Mouse (Mus musculus) MEL (cell line): ENCODE measurements at regions not wholly inside any gene's neighbourhood (a gene's known extent, or its start where the extent isn't known, plus 50 kb on each side); places are given as distances from the start of the nearest gene placed in this dataset.
"Not testable (repeated sequence)": the region's sequence is repeated elsewhere in the genome, so short reads cannot be mapped to it uniquely, and the experiment has no call there.

ENCODE experiments used
- DNase-seq: peaks from one replicate; pipeline ENCODE4 v3.0.0; 2011; ENCODE audit warnings: low read depth, low spot score
- H3K27ac ChIP-seq: 2 replicates; pipeline ENCODE4 v1.5.1; 2012; ENCODE audit warnings: low read depth, mild to moderate bottlenecking, control low read depth, low read length, moderate library complexity; ENCODE audit not compliant: control insufficient read depth
- H3K27me3 ChIP-seq, 2 experiments: fragments of 150-350 bp in 1 of 2; sonication (generic) in 1 of 2; 2 replicates each; pipeline ENCODE4 v1.6.1; 2012; ENCODE audit warnings: low read length in 2 of 2, mild to moderate bottlenecking in 2 of 2, improper control_type of control experiment in 1 of 2, moderate library complexity in 1 of 2; ENCODE audit not compliant: insufficient read depth in 2 of 2, control insufficient read depth in 1 of 2
- H3K36me3 ChIP-seq, 2 experiments: 2 replicates each; pipeline ENCODE4 v1.6.1; 2012 to 2014; ENCODE audit warnings: low read length in 2 of 2, improper control_type of control experiment in 1 of 2, inconsistent platforms in 1 of 2, mild to moderate bottlenecking in 1 of 2; ENCODE audit not compliant: insufficient read depth in 2 of 2, control insufficient read depth in 1 of 2
- H3K4me1 ChIP-seq, 2 experiments: fragments of 150-350 bp in 1 of 2; sonication (generic) in 1 of 2; 2 replicates each; pipeline ENCODE4 v1.6.1; 2012; ENCODE audit warnings: low read length in 2 of 2, improper control_type of control experiment in 1 of 2, mild to moderate bottlenecking in 1 of 2; ENCODE audit not compliant: insufficient read depth in 2 of 2, control insufficient read depth in 1 of 2
- H3K4me3 ChIP-seq, 2 experiments: fragments of 150-350 bp in 1 of 2; sonication (generic) in 1 of 2; 2 replicates each; pipeline ENCODE4 v1.5.1; 2012; ENCODE audit warnings: low read depth in 2 of 2, low read length in 2 of 2, mild to moderate bottlenecking in 2 of 2, moderate library complexity in 2 of 2, control low read depth in 1 of 2, improper control_type of control experiment in 1 of 2; ENCODE audit not compliant: control insufficient read depth in 1 of 2, insufficient read depth in 1 of 2
- H3K79me2 ChIP-seq: 2 replicates; pipeline ENCODE4 v1.6.1; 2012; ENCODE audit warnings: mild to moderate bottlenecking, low read length, moderate library complexity; ENCODE audit not compliant: control insufficient read depth, poor library complexity, insufficient read depth
- H3K9ac ChIP-seq: 2 replicates; pipeline ENCODE4 v1.6.1; 2012; ENCODE audit warnings: low read depth, mild to moderate bottlenecking, control low read depth, low read length, moderate library complexity; ENCODE audit not compliant: control insufficient read depth, poor library complexity, severe bottlenecking
- H3K9me3 ChIP-seq: fragments of 150-350 bp; sonication (generic); replicated peaks from 2 replicates; pipeline ENCODE4 v1.6.1; 2012; ENCODE audit warnings: mild to moderate bottlenecking, low read length, improper control_type of control experiment, moderate library complexity; ENCODE audit not compliant: insufficient read depth
- CHD2 ChIP-seq: IDR thresholded peaks from 2 replicates; pipeline ENCODE4 v1.6.1; 2011; ENCODE audit warnings: low read length, improper control_type of control experiment
- CTCF ChIP-seq, 3 experiments: IDR thresholded peaks in 2 of 3; conservative IDR thresholded peaks in 1 of 3; 2 replicates each; pipeline ENCODE4 v1.5.1; 2011 to 2012; ENCODE audit warnings: low read length in 3 of 3, low read depth in 2 of 3, mild to moderate bottlenecking in 2 of 3, improper control_type of control experiment in 1 of 3, inconsistent platforms in 1 of 3, mixed read lengths in 1 of 3, moderate library complexity in 1 of 3; ENCODE audit not compliant: control insufficient read depth in 1 of 3, insufficient read depth in 1 of 3, poor library complexity in 1 of 3, severe bottlenecking in 1 of 3
- E2F4 ChIP-seq: IDR thresholded peaks from 2 replicates; pipeline ENCODE4 v1.6.1; 2011; ENCODE audit warnings: low read depth, low read length, improper control_type of control experiment, borderline replicate concordance
- ETS1 ChIP-seq: IDR thresholded peaks from 2 replicates; pipeline ENCODE4 v1.6.1; 2012; ENCODE audit warnings: low read depth, mild to moderate bottlenecking, inconsistent platforms, low read length, improper control_type of control experiment, moderate library complexity
- GABPA ChIP-seq: IDR thresholded peaks from 2 replicates; pipeline ENCODE4 v1.6.1; 2012; ENCODE audit warnings: low read depth, mild to moderate bottlenecking, inconsistent platforms, low read length, improper control_type of control experiment, moderate library complexity
- KAT2A ChIP-seq: conservative IDR thresholded peaks from 2 replicates; pipeline ENCODE4 v1.6.1; 2012; ENCODE audit warnings: low read depth, low read length, improper control_type of control experiment, inconsistent platforms
- MAFK ChIP-seq: IDR thresholded peaks from 2 replicates; pipeline ENCODE4 v1.6.1; 2011; ENCODE audit warnings: low read depth, mild to moderate bottlenecking, low read length, improper control_type of control experiment, borderline replicate concordance
- MXI1 ChIP-seq: IDR thresholded peaks from 2 replicates; pipeline ENCODE4 v1.6.1; 2011; ENCODE audit warnings: mild to moderate bottlenecking, low read depth, low read length, improper control_type of control experiment
- MYC ChIP-seq: IDR thresholded peaks from 2 replicates; pipeline ENCODE4 v1.6.1; 2011; ENCODE audit warnings: low read depth, mild to moderate bottlenecking, low read length, improper control_type of control experiment, moderate library complexity
- NELFE ChIP-seq: IDR thresholded peaks from 2 replicates; pipeline ENCODE4 v1.6.1; 2011; ENCODE audit warnings: low read depth, low read length, improper control_type of control experiment
- NRF1 ChIP-seq: IDR thresholded peaks from 2 replicates; pipeline ENCODE4 v1.6.1; 2014; ENCODE audit warnings: low read depth, mild to moderate bottlenecking, inconsistent platforms, low read length, improper control_type of control experiment, moderate library complexity; ENCODE audit not compliant: poor library complexity, insufficient read depth, severe bottlenecking
- POLR2A ChIP-seq, 2 experiments: IDR thresholded peaks; 2 replicates each; pipeline ENCODE4 v1.6.1; 2011 to 2012; ENCODE audit warnings: low read length in 2 of 2, mild to moderate bottlenecking in 2 of 2, control low read depth in 1 of 2, improper control_type of control experiment in 1 of 2, low read depth in 1 of 2, moderate library complexity in 1 of 2; ENCODE audit not compliant: control insufficient read depth in 1 of 2, insufficient read depth in 1 of 2, poor library complexity in 1 of 2
- POLR2AphosphoS2 ChIP-seq: IDR thresholded peaks from 2 replicates; pipeline ENCODE4 v1.6.1; 2011; ENCODE audit warnings: low read length, improper control_type of control experiment
- SMC3 ChIP-seq: IDR thresholded peaks from 2 replicates; pipeline ENCODE4 v1.6.1; 2011; ENCODE audit warnings: low read depth, low read length, improper control_type of control experiment
- UBTF ChIP-seq: IDR thresholded peaks from 2 replicates; pipeline ENCODE4 v1.6.1; 2012; ENCODE audit warnings: low read depth, mild to moderate bottlenecking, inconsistent platforms, low read length, improper control_type of control experiment, moderate library complexity, borderline replicate concordance; ENCODE audit not compliant: insufficient read depth
- USF1 ChIP-seq: IDR thresholded peaks from 2 replicates; pipeline ENCODE4 v1.6.1; 2014; ENCODE audit warnings: low read depth, mild to moderate bottlenecking, inconsistent platforms, low read length, improper control_type of control experiment, moderate library complexity

DNA sequence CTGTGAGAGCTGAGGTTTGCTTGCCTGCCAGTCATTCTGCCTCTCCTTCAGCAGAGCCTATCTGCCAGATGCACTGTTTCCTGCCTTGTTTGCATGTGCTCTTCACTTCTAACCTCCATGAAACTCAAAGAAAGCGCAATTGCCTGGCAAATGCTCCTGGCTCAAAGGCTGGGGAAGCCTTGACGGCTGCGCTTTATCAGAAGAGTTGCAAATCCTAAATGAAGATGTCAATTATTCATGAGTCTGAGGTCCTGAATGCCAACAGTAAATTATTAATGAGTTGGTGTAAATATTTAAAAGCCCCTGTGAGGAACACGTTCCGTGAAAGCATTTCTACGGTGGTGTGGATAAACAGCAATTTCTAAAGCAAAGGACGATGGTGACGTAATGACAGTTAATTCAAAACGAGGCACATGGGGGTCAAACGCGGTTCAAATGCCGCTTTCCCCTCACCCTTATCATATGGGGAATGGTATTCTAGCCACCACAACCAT, 377.4 kb downstream of the Ice1 start:
- Histone ChIP-seq H3K4me1 (no peaks in the 10 kb centered on the region), H3K9ac (no peak overlapping the region), H3K4me3 (no peak overlapping the region)
- DNase-seq = no peak
- TF ChIP-seq SMC3 = no peak
- no peak for TF ChIP-seq NRF1
- TF ChIP-seq, all 39 proteins: peak for 0
- H3K36me3 ChIP-seq = no peaks in the 10 kb centered on the region
- H3K27me3 ChIP-seq = no peaks in the 10 kb centered on the region; a peak in 1 of 4 replicates
- no peaks in the 10 kb centered on the region for H3K9me3 ChIP-seq
- no peaks in the 10 kb centered on the region for H3K79me2 ChIP-seq
- no peak overlapping the region for H3K27ac ChIP-seq

DNA sequence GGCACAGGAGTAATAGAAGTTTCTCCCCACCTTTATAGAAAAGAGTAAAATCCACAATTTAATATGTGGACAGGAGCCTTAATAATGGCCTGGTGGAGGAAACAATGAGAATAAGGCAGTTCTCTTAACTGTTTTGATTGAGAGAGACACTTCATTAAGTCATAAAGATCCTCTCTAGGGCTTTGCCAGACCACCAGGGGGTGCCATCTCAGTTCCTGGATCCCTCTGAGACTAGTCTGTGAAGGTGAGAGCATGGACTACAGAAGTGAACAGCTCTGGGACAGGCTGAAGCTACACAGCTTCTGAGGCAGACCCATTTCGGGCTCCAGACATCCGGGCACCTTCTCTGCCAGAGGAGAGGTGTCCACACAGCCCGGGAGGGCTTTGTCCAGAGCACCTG, 373.8 kb downstream of the Ice1 start:
- H3K4me3 ChIP-seq = no peak overlapping the region
- H3K79me2 ChIP-seq = no peaks in the 10 kb centered on the region
- no peak overlapping the region for H3K9ac ChIP-seq
- DNase-seq = no peak
- no peaks in the 10 kb centered on the region for H3K27me3 ChIP-seq
- no peaks in the 10 kb centered on the region for H3K4me1 ChIP-seq
- H3K9me3 ChIP-seq = no peaks in the 10 kb centered on the region
- H3K36me3 ChIP-seq = no peaks in the 10 kb centered on the region
- TF ChIP-seq NELFE (no peak), USF1 (no peak), CTCF (IDR thresholded peaks at IDR 0.05 in 2 of 3, conservative IDR thresholded peaks at IDR 0.05 in 1 of 3; ENCODE audit: control insufficient read depth in 1 of 3, insufficient read depth in 1 of 3, low read depth in 2 of 3, low read length in 3 of 3, poor library complexity in 1 of 3, severe bottlenecking in 1 of 3) (0 out of 6 replicates have a peak, but pooled peaks of 1 of the 3 experiments have one; percentile 6), GABPA (no peak), NRF1 (no peak)
- H3K27ac ChIP-seq = no peak overlapping the region

GRCm38 (mm10) chr13:70276884-70277378, 360.5 kb downstream of the Ice1 start:
- not testable (repeated sequence) for H3K9ac ChIP-seq, H3K36me3 ChIP-seq, H3K27me3 ChIP-seq, H3K4me3 ChIP-seq, H3K27ac ChIP-seq, H3K4me1 ChIP-seq, DNase-seq, H3K79me2 ChIP-seq, H3K9me3 ChIP-seq

- no peaks in the 10 kb centered on the region for H3K36me3 ChIP-seq
- H3K9me3 ChIP-seq = no peaks in the 10 kb centered on the region
- no peaks in the 10 kb centered on the region; a peak in 1 of 4 replicates for H3K27me3 ChIP-seq
- no peak overlapping the region for H3K27ac ChIP-seq
- H3K4me3 ChIP-seq = no peak overlapping the region
- TF ChIP-seq KAT2A (no peak), E2F4 (no peak), MYC (no peak), ETS1 (no peak), GABPA (no peak), CHD2 (no peak), NELFE (no peak), NRF1 (no peak), UBTF (no peak), MXI1 (no peak), POLR2A (IDR thresholded peaks at IDR 0.05; ENCODE audit: control insufficient read depth in 1 of 2, insufficient read depth in 1 of 2, low read depth in 1 of 2, low read length in 2 of 2, poor library complexity in 1 of 2) (no peak), POLR2AphosphoS2 (no peak), MAFK (no peak)
- TF ChIP-seq, all 39 proteins: peak for 0
- Histone ChIP-seq H3K9ac (no peak overlapping the region), H3K4me1 (no peaks in the 10 kb centered on the region), H3K79me2 (no peaks in the 10 kb centered on the region)
- no peak for DNase-seq
Observed at GRCm38 (mm10) chr13:70277667-70278591, 359.5 kb downstream of the Ice1 start.
